Mouse (Mus musculus) urinary bladder, postnatal 10 days (tissue): ENCODE results near the gene Krt19.

Experiments used
- DNase-seq: peaks from one replicate; pipeline ENCODE4 v3.0.0; 2022; ENCODE audit warnings: low spot score

Krt19 gene

DNA sequence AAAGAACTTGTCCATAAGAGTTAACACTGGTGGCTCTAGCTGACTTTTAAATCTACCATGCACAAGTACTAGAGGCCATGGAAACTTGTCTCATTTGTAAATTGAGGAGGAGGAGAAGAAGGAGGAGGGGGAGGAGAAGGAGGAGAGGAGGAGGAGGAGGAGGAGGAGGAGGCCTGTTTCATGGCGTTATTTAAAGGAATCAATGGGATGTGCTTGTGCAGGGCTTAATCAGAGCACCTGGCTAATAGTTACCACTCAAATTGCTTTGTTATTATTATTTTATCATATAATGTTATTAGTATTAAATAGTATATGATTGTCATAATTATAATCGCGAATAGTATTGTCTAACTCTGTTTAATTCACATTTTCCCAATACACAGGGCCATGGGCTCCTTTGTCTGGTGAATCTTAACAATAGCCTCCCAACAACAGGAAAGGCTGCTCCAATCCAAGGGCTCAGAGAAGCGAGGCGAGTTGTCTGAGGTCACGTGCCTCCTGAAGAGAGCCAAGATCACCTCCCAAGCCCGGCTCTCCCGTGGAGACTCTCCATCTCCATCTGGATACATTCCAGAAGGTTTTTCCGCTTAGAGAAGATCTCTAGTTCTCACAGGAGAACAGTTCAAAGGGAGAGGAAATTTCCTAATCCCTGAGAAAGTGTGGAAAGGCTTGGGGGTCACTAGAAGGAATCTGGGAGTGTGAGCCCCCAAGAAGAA, at the start of gene Krt19:
Krt19 (minus strand) TSS at position 51 of the 716 bp plus-strand sequence.
- DNase-seq = no peak

DNA sequence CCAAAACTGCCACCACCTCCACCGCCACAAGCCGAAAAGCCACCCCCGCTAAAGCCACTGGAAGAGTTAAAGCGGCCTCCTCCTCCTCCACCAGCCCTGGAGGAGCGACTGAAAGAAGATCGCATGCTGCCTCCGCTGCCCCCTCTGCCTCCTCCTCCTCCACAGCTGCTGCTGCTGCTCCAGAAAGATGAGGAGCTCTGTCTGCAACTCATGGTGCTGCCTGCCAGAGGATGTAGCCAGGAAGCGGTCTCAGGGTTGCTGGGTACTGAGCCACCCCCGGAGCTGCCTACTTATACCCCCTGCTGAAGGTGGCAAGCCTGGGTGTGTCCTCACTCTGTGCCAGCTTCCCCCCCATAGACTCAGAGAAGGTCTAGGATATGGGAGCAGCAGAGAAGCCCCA, 44.5 kb upstream of the Krt19 start, which contains the start of gene Krt9:
Krt9 (minus strand) TSS at position 255 of the 400 bp plus-strand sequence.
- no peak for DNase-seq

DNA sequence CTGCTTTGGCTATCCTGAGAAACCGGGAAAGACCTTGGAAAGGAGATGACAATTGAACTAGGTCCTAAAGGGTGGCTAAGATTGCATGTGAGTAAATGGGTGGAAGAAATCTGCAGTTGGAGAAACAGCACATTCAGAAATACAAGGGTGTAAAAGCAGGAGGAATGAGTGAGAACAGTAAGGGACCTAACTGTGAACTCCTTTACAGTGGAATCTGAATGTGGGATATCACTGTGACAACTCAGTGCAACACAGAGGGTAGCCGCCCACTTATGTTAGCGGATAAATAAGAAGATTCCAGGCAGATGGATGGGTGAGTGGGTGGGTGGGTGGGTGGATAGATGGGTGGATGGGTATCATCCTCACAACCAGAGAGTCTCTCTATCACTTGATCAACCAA, 43.4 kb upstream of the Krt19 start:
- no peak for DNase-seq

DNA sequence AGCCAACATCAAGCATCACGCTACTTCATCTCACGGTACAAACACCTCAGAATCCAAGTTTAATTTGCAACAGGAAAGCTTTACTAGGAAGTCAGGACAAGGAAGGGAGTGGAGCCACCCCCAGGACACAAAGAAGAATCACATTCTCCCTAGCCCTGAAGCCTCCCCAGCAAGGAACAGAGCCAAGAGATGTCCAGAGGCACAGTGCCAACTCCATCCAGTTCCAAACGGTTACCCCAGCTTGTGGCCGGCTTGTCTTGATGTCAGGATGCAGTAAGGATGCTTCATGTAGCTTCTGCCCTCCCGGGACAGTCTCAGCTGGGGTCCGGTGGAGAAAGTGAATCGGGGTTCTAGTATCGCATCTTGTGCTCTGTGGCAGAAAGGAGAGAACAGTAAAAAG, 38.3 kb upstream of the Krt19 start:
- no peak for DNase-seq

DNA sequence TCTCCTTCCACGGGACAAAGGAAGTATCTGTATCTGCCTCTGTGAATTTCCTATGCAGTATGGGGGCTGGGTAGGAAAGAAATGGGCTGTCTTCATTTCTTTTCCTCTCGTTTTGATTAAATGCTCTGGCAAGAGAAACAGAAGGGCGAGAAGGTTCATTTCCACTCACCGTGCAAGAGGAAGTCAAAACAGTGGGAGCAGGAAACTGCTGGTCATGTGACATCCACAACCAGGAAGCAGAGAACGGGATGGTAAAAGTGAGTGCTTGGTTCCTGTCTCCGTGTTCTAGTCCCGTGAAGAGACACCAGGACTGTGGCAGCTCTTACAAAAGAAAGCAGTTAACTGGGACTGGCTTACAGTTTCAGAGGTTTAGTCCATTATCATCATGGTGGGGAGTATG, 33.3 kb upstream of the Krt19 start:
- no peak for DNase-seq

DNA sequence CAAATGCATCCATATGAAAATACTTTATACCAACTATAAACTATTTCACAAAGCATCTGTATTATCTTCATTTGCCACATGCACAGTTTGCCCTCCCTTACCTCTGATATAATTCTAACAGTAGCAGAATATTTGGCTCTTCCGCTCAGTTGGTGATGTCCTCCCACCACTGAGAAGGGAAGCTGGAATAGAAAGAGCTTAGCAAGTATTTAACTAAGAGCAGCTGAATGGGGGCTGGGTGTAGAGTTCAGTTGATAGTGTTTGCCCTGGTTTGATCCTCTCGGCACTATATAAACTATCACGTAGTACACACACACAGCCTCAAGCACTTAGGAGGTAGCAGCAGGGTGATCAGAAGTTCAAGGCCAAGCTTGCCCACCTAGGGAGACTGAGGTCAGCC, 30.8 kb upstream of the Krt19 start:
- no peak for DNase-seq

DNA sequence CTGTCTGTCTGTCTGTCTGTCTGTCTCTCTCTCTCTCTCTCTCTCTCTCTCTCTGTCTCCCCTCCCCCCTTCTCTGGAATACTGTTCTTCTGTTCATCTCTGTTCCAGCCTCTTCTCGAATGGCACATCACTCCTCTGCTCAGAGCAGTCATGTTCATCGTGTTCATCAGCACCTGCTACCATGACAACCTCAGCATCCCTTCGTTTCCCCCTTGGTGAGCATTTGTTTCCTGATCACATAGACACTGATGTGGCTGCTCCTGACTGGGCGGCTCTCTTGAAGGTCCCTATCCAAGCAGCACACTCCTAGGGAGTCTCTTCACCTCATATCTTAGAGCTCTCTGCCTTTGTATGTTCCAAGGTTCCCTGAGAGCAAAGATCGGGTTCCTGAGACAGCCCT, 29.8 kb upstream of the Krt19 start:
- no peak for DNase-seq

DNA sequence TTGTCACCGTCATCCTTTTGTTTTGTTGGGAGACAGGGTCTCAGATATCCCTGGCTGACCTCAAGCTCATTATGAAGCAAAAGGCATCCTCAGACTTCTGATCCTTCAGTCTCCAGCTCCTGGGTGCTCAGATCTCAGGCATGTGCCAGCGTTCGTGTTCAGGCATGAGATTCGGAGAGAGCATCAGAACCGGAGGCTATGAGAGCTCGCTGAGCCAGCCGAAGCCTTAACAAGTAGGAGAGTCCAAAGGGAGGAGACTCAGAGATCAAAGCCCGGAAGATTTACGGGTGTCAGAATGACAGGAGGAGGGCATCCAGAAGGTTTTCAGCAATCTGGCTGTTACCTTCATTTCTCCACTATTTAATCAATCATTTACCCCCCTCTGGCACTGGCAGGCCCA, 28.3 kb upstream of the Krt19 start:
- no peak for DNase-seq

DNA sequence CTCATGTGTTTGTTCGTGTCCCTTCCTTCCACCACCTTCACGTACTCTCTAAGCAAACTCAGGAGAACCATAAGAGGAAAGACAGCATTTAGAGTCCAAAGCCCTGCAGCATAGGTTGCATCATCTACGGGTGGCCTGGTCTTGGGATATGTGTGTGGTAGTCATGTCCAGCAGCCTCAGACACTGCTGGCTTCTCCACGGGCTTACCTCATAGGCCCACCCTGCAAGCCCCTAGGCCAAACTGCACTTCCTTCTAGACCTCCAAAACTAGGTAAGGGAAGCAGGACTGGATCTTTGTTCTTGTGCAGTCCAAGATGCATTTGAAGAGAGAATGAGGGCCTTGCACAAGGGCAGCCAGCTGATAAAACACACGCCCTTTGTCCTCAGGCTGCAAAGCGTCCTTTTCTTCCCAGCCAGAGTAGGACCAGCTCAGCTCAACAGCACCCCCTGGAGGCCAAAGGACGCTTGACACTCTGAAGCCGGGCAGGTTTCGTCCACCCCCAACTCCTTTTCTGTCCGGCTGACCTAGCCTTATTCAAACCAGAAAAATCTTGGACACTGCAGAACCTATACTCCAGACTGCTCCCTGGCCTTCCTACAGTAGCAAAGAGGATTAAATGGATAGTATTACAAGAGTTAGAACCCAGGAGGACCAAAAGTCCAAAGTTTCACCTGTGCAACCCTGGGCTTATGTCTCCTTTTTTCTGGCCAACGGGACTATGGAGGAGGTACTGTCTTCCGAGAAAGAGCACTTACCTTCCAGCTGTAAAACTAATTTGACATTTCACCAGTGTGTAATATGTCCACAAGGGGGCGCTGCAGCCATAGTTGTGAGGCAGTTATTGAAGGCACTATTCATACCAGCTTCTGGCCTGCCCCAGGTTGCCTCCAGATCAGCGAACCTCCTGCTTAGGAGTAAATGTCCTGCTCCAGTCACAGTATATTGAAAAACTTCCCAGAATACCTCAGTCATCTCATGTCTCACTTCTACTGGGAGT, 20.6 kb upstream of the Krt19 start:
- DNase-seq = peak; percentile 68

DNA sequence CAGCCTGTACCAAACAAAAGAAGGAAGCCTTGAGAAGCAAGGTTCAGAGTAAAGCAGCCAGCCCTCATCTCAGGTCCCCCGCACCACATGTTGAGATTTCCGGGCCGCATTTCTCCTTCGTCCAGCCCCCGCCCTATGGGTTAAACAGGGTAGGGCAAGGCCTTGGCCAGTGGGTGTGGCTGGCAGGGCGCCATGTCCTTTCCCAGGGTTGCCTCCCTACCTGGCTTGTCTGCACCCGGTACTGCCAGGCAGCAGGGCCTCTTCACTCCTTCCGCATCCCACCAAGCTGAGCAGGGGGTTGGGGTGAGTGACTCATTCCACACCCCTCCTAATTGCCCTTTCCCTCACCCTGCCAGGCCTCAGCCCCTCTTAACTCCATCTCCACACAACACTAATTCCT, 19.6 kb upstream of the Krt19 start:
- DNase-seq = peak; percentile 63

DNA sequence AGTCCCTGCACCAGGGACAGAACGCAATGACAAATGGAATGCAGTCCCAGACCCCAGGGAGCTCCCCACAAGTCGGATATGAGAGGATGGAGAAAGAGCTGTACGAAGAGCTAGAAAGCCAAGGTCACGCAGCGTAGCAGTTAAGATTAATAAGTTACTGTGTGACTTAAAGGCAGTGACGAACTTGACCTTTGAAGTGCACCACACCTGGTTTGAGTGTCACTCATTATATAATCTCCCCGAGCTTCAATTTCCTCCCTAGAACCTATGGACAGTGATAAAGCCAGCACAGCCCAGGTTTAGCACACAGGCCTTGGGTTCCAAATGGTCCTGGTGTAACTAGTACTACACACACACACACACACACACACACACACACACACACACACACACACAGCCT, 15.9 kb upstream of the Krt19 start:
- DNase-seq = no peak

DNA sequence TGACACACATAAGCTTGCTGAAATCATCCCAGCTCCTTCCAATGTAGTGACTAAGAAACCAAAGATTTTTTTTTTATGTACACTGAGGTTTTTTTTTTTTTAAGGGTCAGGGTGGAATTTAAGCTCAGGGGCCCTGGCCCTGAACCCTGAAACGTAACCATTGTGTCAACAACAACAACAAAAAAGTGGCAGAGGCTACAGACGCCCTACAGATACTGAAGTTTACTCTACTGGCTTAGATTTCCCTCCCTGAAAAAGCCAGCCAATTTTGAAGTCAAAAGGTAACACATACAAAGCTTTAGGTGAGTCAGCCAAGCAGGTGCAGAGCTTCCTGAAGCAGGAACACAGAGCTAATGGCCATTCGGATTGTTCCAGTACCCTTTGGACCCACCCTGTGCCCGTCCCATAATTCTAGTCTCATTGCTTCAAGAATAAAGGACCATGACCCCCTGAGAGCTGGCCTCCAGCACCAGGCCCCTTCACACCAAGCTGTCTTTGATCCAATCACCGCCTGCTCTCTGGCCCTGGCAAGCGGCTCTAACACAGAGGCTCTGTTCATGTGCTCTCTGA, 9.5 kb upstream of the Krt19 start:
- DNase-seq = no peak

DNA sequence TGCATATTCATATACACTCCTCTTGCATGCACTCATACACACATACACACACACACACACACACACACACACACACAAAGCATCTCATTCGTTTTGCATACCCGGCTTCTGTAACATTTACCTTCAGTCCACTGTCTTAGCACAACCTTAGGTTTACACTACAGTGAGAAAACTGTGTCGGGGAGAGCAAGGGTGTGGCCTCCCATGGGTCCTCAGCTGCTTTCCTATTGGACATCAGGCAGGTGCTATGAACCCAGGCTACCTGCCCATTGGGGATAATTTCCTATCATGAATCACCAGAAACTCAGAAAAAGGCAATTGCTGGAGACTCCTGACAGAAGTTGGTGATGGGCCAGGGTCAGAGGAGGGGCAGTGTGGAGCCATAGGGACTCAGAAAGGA, 8.9 kb upstream of the Krt19 start:
- DNase-seq = no peak

DNA sequence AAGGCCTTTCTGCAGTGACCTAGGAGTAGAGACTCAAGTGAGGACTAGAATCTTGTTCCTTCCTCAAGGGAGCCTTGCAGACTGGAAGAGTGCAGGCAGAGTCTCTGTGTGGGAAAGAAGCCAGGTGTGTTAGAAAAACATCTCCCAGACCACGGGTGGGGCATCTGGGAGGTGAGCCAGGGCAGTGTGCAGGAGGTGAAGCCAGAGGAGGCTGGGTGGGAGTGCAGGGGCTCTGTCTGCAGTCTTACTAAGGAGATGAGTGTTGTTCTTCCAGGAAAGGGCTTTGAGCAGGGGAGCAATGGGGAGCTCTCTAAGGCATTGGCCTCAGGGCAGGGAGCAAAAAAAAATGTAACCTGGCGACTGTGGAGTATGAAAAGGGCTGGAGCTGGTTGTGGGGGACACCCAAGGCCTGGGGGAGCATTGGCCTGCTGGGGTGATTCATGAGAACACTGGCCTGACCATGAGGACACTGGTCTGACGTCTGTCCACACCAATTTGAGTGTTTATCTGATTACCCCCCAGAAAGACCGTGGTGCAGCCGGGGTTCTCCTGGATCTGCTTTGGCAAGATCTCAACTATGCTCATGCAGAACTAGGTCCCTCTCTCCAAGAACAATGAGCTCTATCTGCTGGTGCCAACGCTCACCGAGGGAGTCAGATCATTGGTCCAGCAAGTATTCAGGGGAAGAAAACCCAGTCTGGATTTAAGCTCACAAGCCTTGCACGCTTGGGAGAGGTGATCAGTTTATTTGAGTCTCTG, 7.2 kb upstream of the Krt19 start:
- DNase-seq = no peak

DNA sequence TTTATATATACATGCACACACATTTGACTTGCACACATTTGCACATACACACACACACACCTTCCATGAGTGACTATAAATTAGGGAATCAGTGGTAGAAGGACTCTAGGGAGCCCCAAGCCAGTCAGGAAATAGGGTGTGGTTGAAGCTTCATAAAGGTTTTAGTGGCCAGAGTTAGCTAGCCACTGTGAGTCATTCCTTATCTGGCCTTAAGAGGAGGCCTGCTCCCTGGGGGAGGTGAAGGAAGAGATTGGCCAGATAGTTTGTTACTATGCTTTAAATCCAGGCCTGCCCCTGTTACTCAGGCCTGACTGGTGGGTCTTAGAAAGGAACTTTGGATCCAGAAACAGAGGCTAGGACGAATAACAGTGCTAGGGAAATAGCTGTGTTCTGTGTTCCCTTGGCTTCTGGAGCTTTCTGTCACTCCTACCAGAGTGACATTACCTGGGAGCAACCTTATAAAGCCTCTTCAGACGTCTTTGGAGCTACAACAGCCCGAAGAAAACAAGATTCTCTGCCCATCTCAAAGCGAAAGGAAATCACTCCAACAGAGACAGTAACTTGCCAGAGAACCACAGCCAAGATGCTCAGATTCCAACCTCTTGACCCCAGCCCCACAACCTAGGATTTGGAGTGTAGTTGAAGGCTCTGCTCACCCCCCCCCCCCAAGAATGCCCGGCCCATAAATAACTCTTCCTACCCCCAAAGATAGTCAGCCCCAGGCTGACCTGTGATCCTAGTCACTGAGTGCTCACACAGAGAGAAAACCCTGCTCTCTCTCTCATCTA, 705 bp downstream of the Krt19 start:
- DNase-seq = no peak

DNA sequence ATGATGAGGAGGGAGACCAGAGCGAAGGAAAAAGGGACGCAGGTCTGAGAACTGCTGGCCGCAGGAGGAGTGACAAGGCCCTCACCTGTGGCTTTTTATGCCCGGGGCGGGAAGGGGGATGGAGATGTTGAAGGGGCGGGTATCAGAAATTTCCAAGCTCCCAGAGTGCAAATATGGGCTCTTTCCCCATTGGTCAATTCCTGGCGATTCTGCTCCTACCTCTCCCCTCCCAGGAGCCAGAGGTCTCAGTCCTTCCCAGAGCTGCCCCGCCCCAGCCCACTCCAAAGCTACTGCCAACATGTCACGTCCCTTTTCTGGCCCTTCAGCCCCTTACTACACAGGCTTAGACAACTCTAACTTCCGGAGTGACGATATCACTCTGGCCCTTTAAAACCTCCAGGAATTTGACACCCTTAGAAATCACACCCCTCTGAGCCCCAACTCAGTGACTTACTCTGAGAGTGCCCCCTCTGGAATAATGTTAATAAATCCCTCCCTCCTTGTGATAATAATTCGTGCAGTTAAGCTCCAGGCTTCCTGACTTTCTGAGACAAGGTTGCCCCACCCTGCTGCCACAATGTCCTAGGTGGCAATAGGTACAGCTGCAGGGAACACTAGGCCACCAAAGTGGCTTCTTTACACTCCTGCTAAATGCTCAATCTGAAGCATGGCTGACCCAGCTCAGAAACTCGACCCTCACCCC, 2.5 kb downstream of the Krt19 start:
- no peak for DNase-seq

DNA sequence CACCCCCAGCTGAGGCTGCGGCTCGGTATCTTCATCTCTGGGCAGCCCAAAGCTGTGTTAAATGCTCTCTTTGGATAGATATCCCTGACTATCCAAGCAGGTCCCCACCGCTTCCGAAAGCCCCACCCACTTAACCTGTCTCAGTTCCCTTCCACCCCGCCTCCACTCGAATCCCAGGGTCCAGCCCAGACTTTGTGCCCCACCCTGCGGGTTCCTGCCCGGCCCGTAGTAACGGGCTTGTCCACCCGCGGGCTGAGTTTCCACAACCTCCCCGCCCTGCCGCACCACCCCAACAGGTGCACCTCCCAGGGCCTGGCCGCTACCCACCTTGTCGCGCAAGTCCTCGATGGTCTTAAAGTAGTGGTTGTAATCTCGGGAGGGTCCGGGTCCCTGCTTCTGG, 3.4 kb downstream of the Krt19 start:
- no peak for DNase-seq

DNA sequence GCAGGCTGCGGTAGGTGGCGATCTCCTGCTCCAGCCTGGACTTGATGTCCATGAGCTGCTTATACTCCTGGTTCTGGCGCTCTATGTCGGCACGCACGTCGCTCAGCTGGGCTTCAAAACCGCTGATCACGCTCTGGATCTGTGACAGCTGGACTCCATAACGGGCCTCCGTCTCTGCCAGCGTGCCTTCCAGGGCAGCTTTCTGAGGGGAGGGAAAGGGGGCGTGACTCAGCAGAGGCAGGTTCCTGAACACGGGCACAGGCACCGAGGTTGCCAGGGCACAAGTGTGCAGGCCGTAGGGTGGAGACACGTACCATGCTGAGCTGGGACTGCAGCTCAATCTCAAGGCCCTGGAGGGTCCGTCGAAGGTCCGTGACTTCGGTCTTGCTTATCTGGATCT, 7.5 kb downstream of the Krt19 start:
- DNase-seq = no peak

DNA sequence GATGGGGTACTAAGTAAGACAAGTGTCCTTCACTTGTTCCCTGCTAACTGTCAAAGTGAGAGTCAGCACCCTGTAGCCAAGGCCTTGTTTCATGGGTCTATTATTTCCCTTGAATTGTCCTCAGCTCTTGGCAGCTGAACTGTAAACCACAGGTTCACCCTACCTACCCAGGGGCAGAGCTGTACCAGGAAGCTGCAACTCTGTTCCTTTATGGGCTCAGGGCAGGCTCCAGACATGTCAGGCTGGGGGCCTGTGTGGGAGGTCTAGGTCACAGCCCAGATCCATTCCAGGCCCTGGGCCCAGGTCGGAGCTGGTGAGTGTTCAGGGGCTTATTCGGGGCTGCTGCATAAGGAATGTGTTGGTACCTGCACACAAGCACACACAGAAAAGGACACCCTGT, 9.1 kb downstream of the Krt19 start:
- no peak for DNase-seq

DNA sequence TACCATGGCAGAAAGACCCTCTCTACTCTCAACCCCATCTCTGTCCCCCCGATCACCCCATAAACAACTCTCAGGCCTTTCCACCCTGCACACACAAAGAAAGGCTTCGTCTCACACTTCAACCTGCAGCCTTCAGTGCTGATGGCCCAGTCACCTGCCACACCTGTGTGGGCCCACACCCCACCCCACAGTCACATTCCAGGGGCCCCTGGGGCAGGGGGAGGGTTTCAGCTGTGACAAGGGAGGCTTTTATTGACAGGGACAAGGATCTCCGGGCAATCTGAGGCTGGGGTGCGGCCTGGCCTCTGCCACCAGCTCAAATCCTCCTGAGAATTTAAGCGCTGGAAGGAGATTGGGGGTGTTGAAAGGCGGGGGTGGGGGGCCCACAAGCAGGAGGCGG, 9.7 kb downstream of the Krt19 start:
- DNase-seq = no peak

DNA sequence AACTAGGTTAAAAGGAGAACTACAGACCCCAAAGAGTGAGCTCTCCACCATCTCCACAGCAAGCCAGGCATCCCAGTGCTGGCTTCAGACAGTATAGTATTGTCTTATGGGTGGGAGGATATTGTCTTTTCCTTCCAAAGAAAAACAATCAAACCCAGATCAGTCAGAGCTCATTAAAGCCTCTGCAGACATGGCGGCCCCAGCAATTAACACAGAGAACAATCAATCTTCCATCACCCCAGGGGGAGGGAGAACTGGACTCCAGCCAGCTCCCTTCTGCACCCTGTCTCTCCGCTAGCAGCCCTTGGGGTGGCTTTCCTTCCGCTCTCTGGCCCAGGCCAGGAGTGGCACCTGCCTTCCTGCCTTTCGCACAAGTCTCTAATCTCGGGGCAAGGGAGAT, 10.8 kb downstream of the Krt19 start:
- no peak for DNase-seq
